Mouse (Mus musculus) CH12.LX (cell line): ENCODE data around the gene Fzd2.

Experiments used
- CHD1 ChIP-seq: IDR thresholded peaks from 2 replicates; pipeline ENCODE4 v1.6.1; 2012; ENCODE audit warnings: low read depth, low read length, improper control_type of control experiment, inconsistent platforms
- CTCF ChIP-seq, 2 experiments: IDR thresholded peaks in 1 of 2; conservative IDR thresholded peaks in 1 of 2; 2 replicates each; pipeline ENCODE4 v1.5.1; 2011 to 2012; ENCODE audit warnings: low read depth in 2 of 2, low read length in 2 of 2, improper control_type of control experiment in 1 of 2, inconsistent platforms in 1 of 2, mild to moderate bottlenecking in 1 of 2, moderate library complexity in 1 of 2
- HCFC1 ChIP-seq: IDR thresholded peaks from 2 replicates; pipeline ENCODE4 v1.6.1; 2012; ENCODE audit warnings: low read depth, mild to moderate bottlenecking, inconsistent platforms, low read length, improper control_type of control experiment
- PAX5 ChIP-seq: IDR thresholded peaks from 2 replicates; pipeline ENCODE4 v1.6.1; 2012; ENCODE audit warnings: low read length, inconsistent platforms, mixed read lengths
- USF1 ChIP-seq: IDR thresholded peaks from 2 replicates; pipeline ENCODE4 v1.6.1; 2014; ENCODE audit warnings: low read depth, mild to moderate bottlenecking, inconsistent platforms, low read length, improper control_type of control experiment

- TF ChIP-seq USF1 (no peak), CHD1 (no peak), CTCF (conservative IDR thresholded peaks at IDR 0.05 in 1 of 2, IDR thresholded peaks at IDR 0.05 in 1 of 2; ENCODE audit: low read depth in 2 of 2, low read length in 2 of 2) (no peak), HCFC1 (no peak), PAX5 (no peak)
Measured at GRCm38 (mm10) chr11:102607686-102608548, 3.7 kb downstream of the Fzd2 start.
